Mouse (Mus musculus) thymus, adult 2 months (tissue): ENCODE measurements at regions not wholly inside any gene's neighbourhood (a gene's known extent, or its start where the extent isn't known, plus 50 kb on each side); places are given as distances from the start of the nearest gene placed in this dataset.

ENCODE experiments used
- CTCF ChIP-seq: fragments of 200-500 bp; IDR thresholded peaks from 2 replicates; pipeline ENCODE4 v1.5.1; 2012; ENCODE audit warnings: mild to moderate bottlenecking, control low read depth, low read length, moderate library complexity, borderline replicate concordance; ENCODE audit not compliant: control insufficient read depth, poor library complexity, insufficient read depth; ENCODE audit errors: extremely low read depth
- POLR2A ChIP-seq: fragments of 200-500 bp; IDR thresholded peaks from 2 replicates; pipeline ENCODE4 v1.6.1; 2012; ENCODE audit warnings: mild to moderate bottlenecking, low read length, control low read depth, moderate library complexity; ENCODE audit not compliant: control insufficient read depth, poor library complexity, insufficient read depth; ENCODE audit errors: extremely low read depth

DNA sequence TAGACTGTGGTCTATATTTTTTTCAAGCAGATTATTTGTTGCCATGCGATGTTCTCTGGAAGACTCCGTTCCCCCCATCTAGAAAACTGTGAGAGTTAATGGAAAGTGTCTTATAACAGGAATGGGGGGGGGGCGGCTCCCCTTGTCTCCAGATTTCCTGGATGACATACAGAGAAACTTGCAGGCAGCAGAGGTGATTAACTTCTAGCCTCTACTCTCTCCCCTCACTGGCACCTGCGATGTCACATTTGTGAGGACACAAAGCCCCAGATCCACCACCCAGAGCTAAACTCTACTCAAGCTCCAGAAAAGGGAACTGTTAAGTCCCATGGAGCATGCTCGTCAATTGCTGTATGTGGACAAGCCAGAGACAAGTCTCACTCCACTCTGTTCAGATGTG lies 267.6 kb downstream of the Fam49a start:
- no peak for TF ChIP-seq CTCF
- no peak for TF ChIP-seq POLR2A
